Mouse (Mus musculus) kidney, postnatal 25 days (tissue): ENCODE measurements at regions not wholly inside any gene's neighbourhood (a gene's known extent, or its start where the extent isn't known, plus 50 kb on each side); places are given as distances from the start of the nearest gene placed in this dataset.
A peak's percentile ranks its signal among the peaks of the same experiment; 100 is the strongest.

Experiments used
- DNase-seq, 2 experiments: peaks; one replicate each; pipeline ENCODE4 v3.0.0; 2021; ENCODE audit warnings: mixed read lengths in 2 of 2

- DNase-seq, result no peak
Measured at GRCm38 (mm10) chr7:118042914-118043313, 73.1 kb downstream of the Rps15a start.

DNA sequence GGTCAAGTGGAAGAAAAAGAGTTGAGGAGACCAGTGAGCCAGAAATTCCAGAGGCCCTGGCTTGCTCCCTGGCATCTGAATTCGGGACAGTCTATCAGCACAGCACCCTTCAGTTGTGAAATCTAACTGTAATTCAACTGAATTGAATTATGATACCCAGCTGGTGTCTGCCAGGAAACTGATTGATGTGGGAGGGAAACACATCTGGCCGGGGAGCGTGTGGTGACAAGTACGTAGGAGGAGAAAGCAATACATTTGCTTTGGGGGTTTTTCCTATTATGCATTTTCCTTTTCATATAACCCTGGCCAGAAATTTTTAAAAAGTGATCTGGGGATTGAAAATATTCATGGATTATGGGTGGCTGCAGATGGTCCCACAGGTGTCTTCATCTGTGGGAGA lies 76.1 kb downstream of the Rps15a start:
- DNase-seq, result no peak

GRCm38 (mm10) chr7:118037062-118037461 lies 78.9 kb downstream of the Rps15a start:
- no peak for DNase-seq

DNA sequence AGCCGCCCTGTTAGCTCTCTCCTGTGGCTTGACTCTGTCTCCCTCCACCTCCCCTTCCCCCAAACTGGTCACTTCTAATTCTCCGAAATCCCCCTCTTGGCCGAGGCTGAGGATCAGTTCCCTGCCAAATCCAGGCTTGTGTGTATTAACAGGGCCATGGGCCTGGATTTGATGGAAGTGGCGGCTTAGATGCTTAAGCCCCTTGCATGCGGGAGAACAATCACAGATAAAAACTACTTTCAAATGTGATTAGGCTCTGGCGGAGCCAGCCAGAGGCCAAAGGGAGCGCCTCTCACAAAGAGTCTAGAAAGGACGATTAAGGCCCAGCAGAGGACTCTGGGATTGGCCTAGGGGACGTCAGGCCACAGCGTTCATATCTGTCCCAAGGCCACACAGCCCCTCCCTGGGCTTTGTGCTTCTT lies 89.9 kb downstream of the Rps15a start:
- DNase-seq, result no peak

DNA sequence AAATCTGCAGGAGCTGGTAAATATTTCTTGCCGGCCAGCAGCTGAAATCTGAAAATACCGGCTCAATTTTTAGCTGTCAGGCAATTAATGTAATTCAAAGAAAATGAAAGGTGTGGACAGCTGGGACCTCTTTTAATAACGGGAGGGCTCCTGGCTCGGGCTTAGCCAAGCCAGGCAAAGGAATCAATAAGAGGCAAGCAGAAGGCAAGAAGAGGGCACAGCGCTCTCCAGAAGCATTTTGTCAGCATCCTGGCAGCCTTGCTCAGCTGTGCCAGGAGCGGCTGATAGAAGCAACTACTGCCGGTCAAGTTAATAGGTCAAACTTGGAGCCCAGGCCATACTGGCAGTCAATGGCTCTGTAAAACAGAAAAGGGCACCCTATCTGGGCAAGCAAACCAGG lies 111.4 kb downstream of the Rps15a start:
- no peak for DNase-seq

- DNase-seq, result no peak
Measured at GRCm38 (mm10) chr7:118001881-118002280, 114.1 kb downstream of the Rps15a start.

- peak; percentile 64 to 79 for DNase-seq
Measured at GRCm38 (mm10) chr7:118001121-118001520, 114.9 kb downstream of the Rps15a start.

GRCm38 (mm10) chr7:117982177-117982576 lies 133.8 kb downstream of the Rps15a start:
- DNase-seq, result no peak

GRCm38 (mm10) chr7:117971176-117971575 lies 144.8 kb downstream of the Rps15a start:
- DNase-seq, result no peak

DNA sequence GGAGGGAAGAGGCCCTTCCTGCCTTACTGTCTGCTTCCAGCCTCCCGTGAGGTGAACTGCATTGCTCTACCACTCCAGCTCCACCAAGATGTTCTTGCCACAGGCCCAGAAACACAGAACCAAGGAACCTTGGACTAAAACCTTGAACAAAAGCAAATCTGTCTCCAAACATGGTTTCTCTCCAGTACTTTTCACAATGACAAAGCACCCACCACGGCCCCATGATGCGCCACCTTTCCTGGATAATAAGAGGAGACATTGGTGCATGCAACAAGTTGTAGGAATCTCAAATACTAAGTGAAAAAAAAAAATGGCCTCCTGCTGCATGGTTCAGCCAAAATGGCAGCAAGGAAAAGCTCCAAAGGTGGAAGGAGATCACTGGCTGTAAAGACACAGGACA lies 172.6 kb downstream of the Rps15a start:
- DNase-seq, result no peak

DNA sequence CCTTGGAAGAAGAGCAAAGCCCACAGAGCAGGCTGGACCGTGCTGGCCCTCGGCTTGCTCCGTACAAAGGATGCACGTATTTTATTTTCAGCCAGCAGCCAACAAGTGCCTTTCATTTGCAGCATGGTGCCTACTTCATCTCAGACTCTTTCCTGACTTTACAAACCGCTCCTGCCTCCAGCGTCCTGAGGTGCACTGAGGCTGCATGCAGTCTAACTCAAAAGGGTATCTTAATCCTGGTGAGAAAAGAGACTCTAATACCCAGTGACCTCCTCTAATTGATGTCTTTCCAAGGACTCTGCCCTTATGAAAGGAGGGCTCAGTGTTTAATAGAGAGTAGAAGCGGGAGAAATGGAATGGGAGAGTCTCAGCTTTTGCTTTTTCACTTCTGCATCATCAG lies 176.4 kb downstream of the Rps15a start:
- no peak for DNase-seq

GRCm38 (mm10) chr7:117934908-117935307 lies 181.1 kb downstream of the Rps15a start:
- no peak for DNase-seq

DNA sequence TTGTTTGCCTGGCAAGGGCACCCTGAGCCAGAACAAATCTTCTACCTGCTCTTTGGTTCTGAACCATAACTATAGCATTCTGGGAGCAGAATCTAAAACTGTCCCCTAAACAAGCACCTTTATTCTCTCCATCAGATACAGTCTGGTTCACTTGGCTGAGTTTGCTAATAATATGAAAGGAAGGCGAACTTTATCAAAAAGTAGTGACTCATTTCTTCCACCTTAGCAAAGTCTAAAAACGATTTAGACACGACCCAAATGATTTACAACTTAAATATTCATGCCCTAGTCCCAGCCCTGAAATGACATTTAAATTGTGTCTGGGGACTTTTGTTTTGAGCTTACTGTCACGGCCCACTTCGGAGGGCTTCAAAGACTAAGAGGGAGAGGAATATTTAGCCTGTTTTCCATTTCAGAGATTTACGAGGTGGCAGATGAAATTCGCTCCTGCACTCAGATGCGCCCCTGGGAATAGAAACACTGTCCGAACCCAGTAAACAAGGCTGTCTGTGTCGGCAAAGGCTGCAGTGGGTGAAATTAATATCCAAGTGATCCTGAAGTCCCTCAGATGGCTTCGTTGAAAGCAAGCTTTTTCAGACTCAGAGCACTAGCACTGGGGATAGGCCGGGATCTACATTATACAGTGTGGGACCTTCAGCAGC lies 184.6 kb downstream of the Rps15a start:
- DNase-seq, result no peak

GRCm38 (mm10) chr7:117930392-117930791 lies 185.6 kb downstream of the Rps15a start:
- DNase-seq, result no peak

DNA sequence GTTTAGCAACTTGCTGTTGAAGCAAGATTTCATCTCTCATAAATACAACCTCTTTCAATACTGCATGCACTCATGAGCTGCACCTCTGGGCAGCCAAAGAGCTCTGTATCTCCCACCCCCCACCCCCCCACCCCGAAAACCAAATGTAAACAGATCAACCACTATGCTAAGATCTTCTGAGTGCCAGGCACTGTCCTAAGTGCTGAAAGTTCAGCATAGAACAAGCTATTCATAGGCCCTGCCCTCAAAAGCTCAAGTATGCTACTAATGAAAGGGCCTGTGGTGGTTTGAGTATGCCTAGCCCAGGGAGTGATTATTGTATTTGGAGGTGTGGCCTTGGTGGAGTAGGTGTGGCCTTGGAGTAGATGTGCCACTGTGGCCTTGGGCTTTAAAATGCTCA lies 189.6 kb downstream of the Rps15a start:
- no peak for DNase-seq

DNA sequence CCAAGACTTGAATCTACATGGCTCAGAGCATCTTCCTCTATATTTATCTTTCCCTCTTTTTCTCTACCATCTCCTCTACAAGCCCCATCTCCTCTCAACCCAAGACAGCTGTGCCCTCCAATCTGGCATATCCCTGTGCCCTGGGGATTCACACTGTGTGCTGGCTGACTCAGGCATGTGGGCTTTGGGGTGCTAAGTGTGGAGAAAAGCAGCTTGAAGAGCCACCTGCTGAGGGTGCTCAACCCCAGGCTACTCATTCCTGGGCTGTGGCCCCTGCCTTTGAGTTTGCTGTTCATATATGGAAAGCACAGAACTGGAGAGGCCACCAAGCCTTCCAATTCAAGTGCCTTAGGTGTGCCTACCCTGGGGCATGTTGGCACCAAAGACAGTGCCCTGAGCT lies 193.7 kb downstream of the Rps15a start:
- no peak for DNase-seq

DNA sequence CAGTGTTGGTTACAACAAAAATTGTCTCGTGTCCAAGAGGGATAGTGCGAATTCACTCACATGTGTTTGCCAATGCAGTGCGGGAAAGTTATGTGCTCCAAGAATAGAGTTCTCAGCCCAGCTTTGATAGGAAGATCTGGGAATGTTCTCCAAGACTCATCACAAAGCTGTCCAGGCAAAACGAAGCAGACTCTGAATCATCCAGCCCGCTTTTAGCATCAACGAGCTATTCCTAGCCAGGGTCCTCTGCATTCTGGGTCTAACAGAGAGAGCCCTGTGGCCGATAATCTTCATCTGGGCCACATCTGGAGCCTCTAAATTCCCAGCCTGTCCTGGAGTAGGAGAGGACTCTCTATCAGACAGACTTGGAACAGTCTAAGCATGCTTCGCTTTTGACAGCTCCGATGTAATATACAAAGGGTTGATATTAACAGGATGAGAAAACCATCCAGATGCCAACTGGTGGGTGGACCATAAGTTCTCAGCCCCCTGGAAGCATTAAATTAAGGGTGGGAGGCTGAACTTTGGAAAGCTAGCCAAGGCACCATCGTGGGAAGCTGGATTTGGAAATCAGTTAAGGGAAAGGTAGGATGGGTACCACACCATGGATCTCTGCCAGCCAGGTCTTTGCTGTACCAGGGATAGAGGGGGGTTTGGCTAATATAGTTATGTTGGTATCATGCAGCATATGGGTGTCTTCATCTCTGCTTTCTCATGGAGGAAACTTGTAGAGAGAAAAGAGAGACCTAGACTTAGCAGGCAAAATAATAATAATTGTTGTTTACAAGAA lies 197.6 kb downstream of the Rps15a start:
- DNase-seq, result no peak

DNA sequence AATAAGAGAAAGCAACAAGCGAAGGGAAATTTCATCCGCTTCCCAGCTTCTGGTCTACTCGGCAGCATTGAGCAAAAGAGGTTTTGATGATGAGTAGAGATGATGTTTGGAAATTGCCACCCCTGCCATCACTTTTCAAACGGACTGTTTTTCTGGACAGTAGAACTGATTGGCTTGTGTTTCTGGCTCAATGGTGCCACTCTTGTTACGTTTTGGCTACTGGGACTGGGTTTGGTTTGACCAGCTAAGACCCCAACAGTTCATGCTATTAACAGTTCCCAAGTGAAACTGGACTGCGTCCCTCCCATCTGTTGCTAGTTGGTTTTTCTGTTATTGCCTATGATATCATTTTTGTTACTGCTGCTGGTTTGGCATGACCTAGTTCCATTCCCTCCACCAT lies 199.1 kb downstream of the Rps15a start:
- DNase-seq, result no peak

- no peak for DNase-seq
Measured at GRCm38 (mm10) chr7:117912453-117912852, 203.5 kb downstream of the Rps15a start.

DNA sequence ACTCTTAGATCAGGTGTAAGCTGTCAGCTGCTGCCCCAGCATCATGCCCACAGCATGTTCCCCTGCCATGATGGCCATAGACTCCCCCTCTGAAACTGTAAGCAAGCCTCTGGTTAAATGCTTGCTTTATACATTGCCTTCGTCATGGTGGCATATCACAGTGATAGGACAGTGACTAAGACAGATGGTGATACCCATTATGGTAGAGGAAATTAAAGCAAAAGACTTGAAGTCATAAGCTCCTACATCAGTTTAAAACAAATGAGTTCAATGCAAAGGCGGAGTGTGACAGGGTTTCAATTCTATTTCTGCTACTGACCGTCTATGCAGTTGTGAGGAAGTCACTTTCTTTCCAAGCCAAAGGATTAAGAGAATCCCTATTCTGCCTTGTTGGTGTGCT lies 204.9 kb downstream of the Rps15a start:
- DNase-seq, result no peak

DNA sequence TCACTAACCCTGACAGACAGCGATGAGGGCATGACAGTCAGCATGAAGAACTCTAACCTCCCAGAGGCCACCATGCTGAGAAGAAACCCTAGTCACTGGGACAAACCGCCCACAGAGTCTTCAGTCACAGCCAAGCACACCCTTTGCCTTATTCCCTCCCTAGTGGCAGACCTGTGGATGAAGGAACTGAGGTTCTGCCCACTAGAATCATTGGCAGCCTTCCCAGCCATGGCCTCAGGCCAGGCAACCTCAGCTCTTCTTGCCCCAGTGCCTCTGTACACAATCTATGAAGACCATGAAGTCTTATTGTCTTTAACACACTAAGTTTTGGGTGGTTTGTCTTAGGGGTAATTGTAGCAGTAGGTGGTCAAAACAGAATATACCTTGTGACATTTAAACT lies 219.5 kb downstream of the Rps15a start:
- DNase-seq, result peak; percentile 84 to 86

GRCm38 (mm10) chr7:117887288-117887687 lies 228.7 kb downstream of the Rps15a start:
- no peak for DNase-seq

DNA sequence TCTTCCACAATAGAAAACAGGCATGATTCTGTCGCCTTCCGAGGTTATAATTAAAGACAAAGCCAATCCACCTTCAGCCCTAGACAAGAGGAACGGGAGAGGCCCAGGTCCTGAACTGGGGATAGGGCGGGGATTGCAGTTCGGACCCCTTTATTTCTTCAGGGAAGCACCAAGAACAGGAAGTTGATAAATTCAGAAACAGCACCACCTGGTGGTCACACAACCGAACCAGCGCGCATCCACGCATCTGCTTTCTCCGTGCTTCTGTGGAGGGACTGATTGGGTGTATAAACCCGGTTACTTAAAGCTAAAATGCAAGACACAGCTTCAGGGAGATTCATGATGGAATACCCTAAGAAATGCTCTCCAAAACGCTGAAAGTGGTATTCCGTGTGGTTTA lies 233.2 kb downstream of the Rps15a start:
- DNase-seq, result peak; percentile 66 to 82

DNA sequence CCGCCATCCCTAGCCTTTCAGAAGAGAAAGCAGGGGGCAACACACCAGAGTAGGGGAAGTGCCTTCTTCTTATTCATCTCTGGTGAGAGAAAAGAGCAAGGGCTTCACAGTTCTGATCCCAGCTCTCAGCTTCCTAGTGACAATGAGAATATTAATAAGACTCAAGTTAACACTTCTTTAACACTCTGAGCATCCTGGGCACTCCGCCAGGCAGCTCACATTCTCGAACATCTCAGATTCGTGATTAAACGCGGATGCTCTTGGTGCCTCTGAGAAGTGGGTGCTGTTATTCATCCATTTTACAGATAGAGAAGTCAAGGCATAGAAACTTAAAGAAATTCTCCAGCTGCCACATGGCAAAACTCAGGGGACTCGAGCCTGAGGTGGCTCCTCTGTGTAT lies 237.1 kb downstream of the Rps15a start:
- no peak for DNase-seq

DNA sequence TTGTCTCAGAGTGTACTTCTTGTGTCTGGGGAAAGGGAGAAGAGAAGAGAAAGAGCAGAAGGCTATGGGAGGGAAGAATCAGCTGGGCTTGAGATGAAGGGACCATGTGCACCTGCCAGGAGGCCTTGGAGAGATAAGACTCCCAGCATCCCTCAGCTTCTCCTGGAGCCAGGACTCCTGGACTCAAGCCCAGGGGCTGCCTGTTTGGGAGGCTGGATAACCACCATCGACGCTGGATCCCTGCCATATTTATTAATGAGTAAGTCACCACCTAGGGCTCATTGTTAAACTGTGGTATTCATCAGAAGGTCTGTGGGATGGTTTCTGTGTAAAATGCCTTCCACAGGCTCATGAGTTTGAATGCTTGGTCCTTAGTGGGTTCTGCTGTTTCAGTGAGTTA lies 240.7 kb downstream of the Rps15a start:
- no peak for DNase-seq
